In the genomic region with DNA sequence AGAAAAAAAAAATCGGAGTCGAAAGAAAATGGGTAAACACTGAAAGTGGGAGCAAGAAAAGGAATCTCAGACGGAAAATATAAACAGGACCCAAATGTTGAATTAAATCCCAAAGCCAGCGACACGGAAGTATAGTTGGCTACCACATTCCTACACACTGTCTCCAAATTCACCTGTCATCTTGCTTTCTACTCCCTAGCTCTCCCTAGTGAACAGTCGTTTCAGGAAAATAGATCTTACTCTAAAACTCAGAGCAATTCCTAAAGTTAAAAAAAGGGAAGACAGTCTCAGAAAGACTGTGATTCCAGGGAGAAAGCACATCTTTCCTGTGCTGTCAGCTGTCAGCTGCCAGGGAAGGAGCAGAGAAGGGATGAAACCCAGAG, we compare ENCODE assay signal across 9 mouse cellular contexts. TPM values are rescaled to one million over a fixed set of nuclear protein-coding genes. Genes with fewer than 3 reads are reported as not detected.
DNase-seq lines count a peak whose midpoint lies in the region; ATAC-seq and TF ChIP-seq lines count a peak whose summit lies in the region.
"Had no signal": no experiment of that assay in that cellular context is flagged by ENCODE, and none has a peak within 500 bp of the region (broad histone marks: within the 10 kb centered on the region; RNA-seq: fewer than 3 reads in every experiment).

No protein-coding gene starts in this region.

- H3K27ac ChIP-seq in lung, embryonic 14.5 days (ENCODE audit: low read depth): no peak overlapping the region
- no peak overlapping the region for H3K27ac ChIP-seq in forebrain, embryonic 15.5 days (replicated peaks)
- no peak overlapping the region for H3K27ac ChIP-seq in limb, embryonic 13.5 days
- H3K27ac ChIP-seq in stomach, embryonic 14.5 days (ENCODE audit: low read length): no peak overlapping the region

- no peaks in the 10 kb centered on the region for H3K36me3 ChIP-seq in lung, embryonic 14.5 days (ENCODE audit: insufficient read depth)
- no peaks in the 10 kb centered on the region for H3K36me3 ChIP-seq in forebrain, embryonic 15.5 days
- no peaks in the 10 kb centered on the region for H3K36me3 ChIP-seq in limb, embryonic 13.5 days
- no peaks in the 10 kb centered on the region for H3K36me3 ChIP-seq in stomach, embryonic 14.5 days (ENCODE audit: control insufficient read depth, insufficient read depth, low read length)

- H3K9ac ChIP-seq in lung, embryonic 14.5 days: no peak overlapping the region
- peak overlapping the region; percentile 36; the same call in 1 of the 2 replicates for H3K9ac ChIP-seq in forebrain, embryonic 15.5 days (replicated peaks)
- peak overlapping the region; percentile 14; the same call in 1 of the 2 replicates for H3K9ac ChIP-seq in limb, embryonic 13.5 days
- H3K9ac ChIP-seq in stomach, embryonic 14.5 days (replicated peaks; ENCODE audit: low read depth, low read length): no peak overlapping the region

- ATAC-seq in lung, embryonic 14.5 days (ENCODE audit: insufficient read depth): no peak
- 0 out of 2 replicates have a peak, but pooled peaks have one; percentile 17 for ATAC-seq in forebrain, embryonic 15.5 days (replicated peaks)
- ATAC-seq in limb, embryonic 13.5 days (ENCODE audit: low FRiP score, low read depth): no peak
- no peak for ATAC-seq in stomach, embryonic 14.5 days (ENCODE audit: insufficient number of reproducible peaks, insufficient read depth, low FRiP score, low read depth)

- H3K9me3 ChIP-seq in lung, embryonic 14.5 days (ENCODE audit: low read depth, low read length): no peaks in the 10 kb centered on the region
- H3K9me3 ChIP-seq in forebrain, embryonic 15.5 days: no peaks in the 10 kb centered on the region
- no peaks in the 10 kb centered on the region for H3K9me3 ChIP-seq in limb, embryonic 13.5 days
- no peaks in the 10 kb centered on the region for H3K9me3 ChIP-seq in stomach, embryonic 14.5 days (ENCODE audit: control insufficient read depth, low read depth, low read length)

- H3K4me2 ChIP-seq in lung, embryonic 14.5 days: peak overlapping the region; percentile 68
- peak overlapping the region; percentile 93 for H3K4me2 ChIP-seq in forebrain, embryonic 15.5 days (replicated peaks)
- H3K4me2 ChIP-seq in limb, embryonic 13.5 days (replicated peaks): peak overlapping the region; percentile 95
- H3K4me2 ChIP-seq in stomach, embryonic 14.5 days (replicated peaks; ENCODE audit: low read depth, low read length): peak overlapping the region; percentile 81

- TF ChIP-seq CTCF in lung, embryonic 14.5 days (IDR thresholded peaks at IDR 0.05; ENCODE audit: low read depth): no peak

- H3K4me3 ChIP-seq in lung, embryonic 14.5 days (ENCODE audit: low read depth, low read length): peak overlapping the region; percentile 32; the same call in 1 of the 2 replicates
- peak overlapping the region; percentile 48 for H3K4me3 ChIP-seq in forebrain, embryonic 15.5 days
- H3K4me3 ChIP-seq in limb, embryonic 13.5 days: peak overlapping the region; percentile 53
- H3K4me3 ChIP-seq in stomach, embryonic 14.5 days (ENCODE audit: low read depth, low read length): peak overlapping the region; percentile 30

- no peak for DNase-seq in lung, embryonic 14.5 days
- DNase-seq in lung, postnatal 25 days (ENCODE audit: low spot score): no peak
- DNase-seq in retina, postnatal 1 day: no peak
- no peak for DNase-seq in layer of hippocampus, postnatal 25 days (ENCODE audit: extremely low spot score in 1 of 2, low spot score in 1 of 2)
- no peak for DNase-seq in embryo, embryonic 10 days (ENCODE audit: low spot score)
- DNase-seq: lung, postnatal 14 days had no signal

- peaks cover 15% of the 10 kb centered on the region; the same call in 1 of the 2 replicates for H3K27me3 ChIP-seq in lung, embryonic 14.5 days (ENCODE audit: insufficient read depth, low read length)
- no peaks in the 10 kb centered on the region for H3K27me3 ChIP-seq in forebrain, embryonic 15.5 days
- peaks cover 19% of the 10 kb centered on the region for H3K27me3 ChIP-seq in limb, embryonic 13.5 days
- no peaks in the 10 kb centered on the region for H3K27me3 ChIP-seq in stomach, embryonic 14.5 days (ENCODE audit: control insufficient read depth, insufficient read depth, low read length)

- 41% methylated on average over 6 of the region's 6 CpGs for WGBS in lung, embryonic 14.5 days
- WGBS in forebrain, embryonic 15.5 days: 61% methylated on average over 6 of the region's 6 CpGs
- 50% methylated on average over 6 of the region's 6 CpGs for WGBS in limb, embryonic 13.5 days
- 34% methylated on average over 6 of the region's 6 CpGs for WGBS in stomach, embryonic 14.5 days

- no peaks in the 10 kb centered on the region for H3K4me1 ChIP-seq in lung, embryonic 14.5 days (ENCODE audit: insufficient read depth)
- H3K4me1 ChIP-seq in forebrain, embryonic 15.5 days: peaks cover 9% of the 10 kb centered on the region
- peaks cover 7% of the 10 kb centered on the region; the same call in 1 of the 2 replicates for H3K4me1 ChIP-seq in limb, embryonic 13.5 days
- H3K4me1 ChIP-seq in stomach, embryonic 14.5 days (ENCODE audit: control insufficient read depth, insufficient read depth, low read length): no peaks in the 10 kb centered on the region

RNA-seq across cellular contexts. Expression of a gene that starts 0.3 kb away (rescaled TPM):
- polyA plus RNA-seq in lung, embryonic 14.5 days (2014; fragmentation: Nextera tagmentation; extraction: Ambion mirVana): 0.08 TPM in 1 of 2 replicates, not detected in the other
- polyA plus RNA-seq in forebrain, embryonic 15.5 days (2015; fragmentation: Nextera tagmentation; extraction: Ambion mirVana): 0.98 and 1.1 TPM in 2 replicates
- 0.24 and 0.51 TPM in 2 replicates for polyA plus RNA-seq in limb, embryonic 13.5 days (2015; fragmentation: Nextera tagmentation; extraction: Ambion mirVana)
- 0.17 and 0.42 TPM in 2 replicates for polyA plus RNA-seq in stomach, embryonic 14.5 days (2014; fragmentation: Nextera tagmentation; extraction: Ambion mirVana)
- total RNA-seq in layer of hippocampus, postnatal 25 days (2021): 1 to 10 TPM in 1 of 2 experiments, under 1 TPM in 1; 0.96 to 2.7 TPM

Comparison
In these comparisons a context has a peak if more than half of its experiments do, and no peak if none do; other contexts are left out.
1. H3K9ac ChIP-seq: peak in forebrain, embryonic 15.5 days (single experiment) and limb, embryonic 13.5 days (single experiment); none in lung, embryonic 14.5 days (single experiment) and stomach, embryonic 14.5 days (single experiment).
2. Peak in every context shown above with its lines, with median percentiles within 50 percentile points of each other: H3K4me2 ChIP-seq and H3K4me3 ChIP-seq.